Mouse (Mus musculus) liver, embryonic 15.5 days (tissue): ENCODE data around the gene C1qtnf7. TPM values are rescaled to one million over a fixed set of nuclear protein-coding genes. Genes with fewer than 3 reads are reported as not detected.

Source experiments
- ATAC-seq: fragments of 200-750 bp; cut with Nextera tagmentation; 2 replicates; pipeline ENCODE4 v1.8.0; 2017; ENCODE audit warnings: moderate number of reproducible peaks, mild to moderate bottlenecking, moderate library complexity; ENCODE audit not compliant: insufficient read depth
- H3K27ac ChIP-seq: fragments of 300-500 bp; sonication (generic); replicated peaks from 2 replicates; pipeline ENCODE4 v1.5.1; 2015; ENCODE audit warnings: mild to moderate bottlenecking, inconsistent platforms
- H3K27me3 ChIP-seq: fragments of 300-500 bp; sonication (generic); 2 replicates; pipeline ENCODE4 v1.6.1; 2015; ENCODE audit warnings: mild to moderate bottlenecking, inconsistent platforms
- H3K36me3 ChIP-seq: fragments of 300-500 bp; sonication (generic); replicated peaks from 2 replicates; pipeline ENCODE4 v1.6.1; 2015; ENCODE audit warnings: moderate library complexity, mild to moderate bottlenecking, inconsistent platforms
- H3K4me1 ChIP-seq: fragments of 300-500 bp; sonication (generic); replicated peaks from 2 replicates; pipeline ENCODE4 v1.6.1; 2015; ENCODE audit warnings: inconsistent platforms
- H3K4me2 ChIP-seq: fragments of 300-500 bp; sonication (generic); 2 replicates; pipeline ENCODE4 v1.6.1; 2015; ENCODE audit warnings: moderate library complexity, mild to moderate bottlenecking, inconsistent platforms
- H3K4me3 ChIP-seq: fragments of 300-500 bp; sonication (generic); replicated peaks from 2 replicates; pipeline ENCODE4 v1.5.1; 2015; ENCODE audit warnings: mild to moderate bottlenecking, inconsistent platforms
- H3K9ac ChIP-seq: fragments of 300-500 bp; sonication (generic); 2 replicates; pipeline ENCODE4 v1.6.1; 2015; ENCODE audit warnings: moderate library complexity, mild to moderate bottlenecking, inconsistent platforms
- H3K9me3 ChIP-seq: fragments of 300-500 bp; sonication (generic); replicated peaks from 2 replicates; pipeline ENCODE4 v1.6.1; 2016; ENCODE audit warnings: inconsistent platforms
- WGBS: fragments of 180-500 bp; shearing (Covaris S2); methylation state at CpG from one replicate; pipeline ENCODE4 v1.1.7; 2015; ENCODE audit warnings: mixed read lengths; ENCODE audit not compliant: insufficient replicate concordance; 5-methylcytosine and 5-hydroxymethylcytosine counted together
- polyA plus RNA-seq: library from polyadenylated mRNA; unstranded; fragments of >200 nt; fragmentation: Nextera tagmentation; extraction: Ambion mirVana; gene quantifications from 2 replicates; pipeline ENCODE4 v1.2.1, GENCODE M21; 2015

C1qtnf7 gene
- polyA plus RNA-seq: 0.96 and 1.0 TPM in 2 replicates

- no peaks in the 10 kb centered on the region for H3K4me1 ChIP-seq
- H3K36me3 ChIP-seq: no peaks in the 10 kb centered on the region
- H3K9me3 ChIP-seq: no peaks in the 10 kb centered on the region
- H3K27me3 ChIP-seq: no peaks in the 10 kb centered on the region
- no peak within 1 kb of the TSS for H3K27ac ChIP-seq
- peak within 1 kb of the TSS; percentile 15 for H3K4me2 ChIP-seq
- WGBS: 38% methylated on average over 15 of the region's 15 CpGs
- no peak within 1 kb of the TSS for H3K9ac ChIP-seq
- no peak for ATAC-seq
- no peak within 1 kb of the TSS for H3K4me3 ChIP-seq
Measured at GRCm38 (mm10) chr5:43515401-43515976, at the start of gene C1qtnf7. Gene C1qtnf7 (plus strand): TSS chr5:43515538.

GRCm38 (mm10) chr5:43466762-43467161, 48.6 kb upstream of the C1qtnf7 start:
- Histone ChIP-seq H3K4me3 (no peak overlapping the region), H3K36me3 (no peaks in the 10 kb centered on the region), H3K9ac (no peak overlapping the region), H3K9me3 (no peaks in the 10 kb centered on the region), H3K27me3 (no peaks in the 10 kb centered on the region), H3K4me1 (no peaks in the 10 kb centered on the region), H3K4me2 (no peak overlapping the region), H3K27ac (no peak overlapping the region)
- no peak for ATAC-seq
- 61% methylated on average over 2 of the region's 2 CpGs for WGBS

- 34% methylated on average over 3 of the region's 3 CpGs for WGBS
- no peak overlapping the region for H3K4me2 ChIP-seq
- no peak overlapping the region for H3K27ac ChIP-seq
- H3K36me3 ChIP-seq: no peaks in the 10 kb centered on the region
- no peak overlapping the region for H3K9ac ChIP-seq
- H3K4me3 ChIP-seq: no peak overlapping the region
- no peaks in the 10 kb centered on the region for H3K9me3 ChIP-seq
- no peaks in the 10 kb centered on the region for H3K4me1 ChIP-seq
- no peaks in the 10 kb centered on the region for H3K27me3 ChIP-seq
- no peak for ATAC-seq
Measured at GRCm38 (mm10) chr5:43467214-43467613, 48.1 kb upstream of the C1qtnf7 start.

- 46% methylated on average over 10 of the region's 10 CpGs for WGBS
- Histone ChIP-seq H3K27me3 (no peaks in the 10 kb centered on the region), H3K4me2 (no peak overlapping the region), H3K4me1 (no peaks in the 10 kb centered on the region), H3K27ac (no peak overlapping the region), H3K9ac (no peak overlapping the region), H3K36me3 (no peaks in the 10 kb centered on the region), H3K9me3 (no peaks in the 10 kb centered on the region), H3K4me3 (no peak overlapping the region)
- no peak for ATAC-seq
Measured at GRCm38 (mm10) chr5:43468937-43469336, 46.4 kb upstream of the C1qtnf7 start.

GRCm38 (mm10) chr5:43477953-43478352, 37.4 kb upstream of the C1qtnf7 start:
- H3K9me3 ChIP-seq: no peaks in the 10 kb centered on the region
- no peaks in the 10 kb centered on the region for H3K4me1 ChIP-seq
- no peak overlapping the region for H3K4me2 ChIP-seq
- no peaks in the 10 kb centered on the region for H3K36me3 ChIP-seq
- H3K9ac ChIP-seq: no peak overlapping the region
- no peaks in the 10 kb centered on the region for H3K27me3 ChIP-seq
- no peak overlapping the region for H3K27ac ChIP-seq
- WGBS: 71% methylated on average over 5 of the region's 5 CpGs
- no peak overlapping the region for H3K4me3 ChIP-seq
- ATAC-seq: no peak

GRCm38 (mm10) chr5:43480046-43480445, 35.3 kb upstream of the C1qtnf7 start:
- no peak overlapping the region for H3K9ac ChIP-seq
- no peaks in the 10 kb centered on the region for H3K9me3 ChIP-seq
- no peak overlapping the region for H3K27ac ChIP-seq
- H3K4me1 ChIP-seq: no peaks in the 10 kb centered on the region
- WGBS: 41% methylated on average over 3 of the region's 3 CpGs
- H3K27me3 ChIP-seq: no peaks in the 10 kb centered on the region
- no peak for ATAC-seq
- no peak overlapping the region for H3K4me3 ChIP-seq
- H3K4me2 ChIP-seq: no peak overlapping the region
- H3K36me3 ChIP-seq: no peaks in the 10 kb centered on the region

- Histone ChIP-seq H3K9ac (no peak overlapping the region), H3K9me3 (no peaks in the 10 kb centered on the region), H3K36me3 (no peaks in the 10 kb centered on the region), H3K27ac (no peak overlapping the region), H3K4me1 (no peaks in the 10 kb centered on the region), H3K27me3 (no peaks in the 10 kb centered on the region), H3K4me3 (no peak overlapping the region), H3K4me2 (no peak overlapping the region)
- no peak for ATAC-seq
- 52% methylated on average over 2 of the region's 2 CpGs for WGBS
Measured at GRCm38 (mm10) chr5:43480786-43481185, 34.6 kb upstream of the C1qtnf7 start.

GRCm38 (mm10) chr5:43481824-43482223, 33.5 kb upstream of the C1qtnf7 start:
- Histone ChIP-seq H3K36me3 (no peaks in the 10 kb centered on the region), H3K9ac (no peak overlapping the region), H3K4me3 (no peak overlapping the region), H3K4me2 (no peak overlapping the region), H3K27ac (no peak overlapping the region), H3K4me1 (no peaks in the 10 kb centered on the region), H3K27me3 (no peaks in the 10 kb centered on the region), H3K9me3 (no peaks in the 10 kb centered on the region)
- 59% methylated on average over 2 of the region's 2 CpGs for WGBS
- ATAC-seq: no peak

- ATAC-seq: no peak
- no peaks in the 10 kb centered on the region for H3K9me3 ChIP-seq
- no peak overlapping the region for H3K4me2 ChIP-seq
- H3K27me3 ChIP-seq: no peaks in the 10 kb centered on the region
- no peaks in the 10 kb centered on the region for H3K4me1 ChIP-seq
- 79% methylated on average over 1 of the region's 1 CpGs for WGBS
- H3K9ac ChIP-seq: no peak overlapping the region
- no peak overlapping the region for H3K4me3 ChIP-seq
- H3K36me3 ChIP-seq: no peaks in the 10 kb centered on the region
- H3K27ac ChIP-seq: no peak overlapping the region
Measured at GRCm38 (mm10) chr5:43501887-43502286, 13.5 kb upstream of the C1qtnf7 start.

- WGBS: 68% methylated on average over 2 of the region's 2 CpGs
- no peak overlapping the region for H3K4me2 ChIP-seq
- H3K9me3 ChIP-seq: no peaks in the 10 kb centered on the region
- no peak overlapping the region for H3K9ac ChIP-seq
- no peaks in the 10 kb centered on the region for H3K4me1 ChIP-seq
- no peak overlapping the region for H3K4me3 ChIP-seq
- H3K27me3 ChIP-seq: no peaks in the 10 kb centered on the region
- no peaks in the 10 kb centered on the region for H3K36me3 ChIP-seq
- no peak overlapping the region for H3K27ac ChIP-seq
- no peak for ATAC-seq
Measured at GRCm38 (mm10) chr5:43504243-43504786, 11.0 kb upstream of the C1qtnf7 start.

GRCm38 (mm10) chr5:43508470-43508869, 6.9 kb upstream of the C1qtnf7 start:
- Histone ChIP-seq H3K27ac (no peak overlapping the region), H3K4me1 (no peaks in the 10 kb centered on the region), H3K27me3 (no peaks in the 10 kb centered on the region), H3K4me2 (no peak overlapping the region), H3K9ac (no peak overlapping the region), H3K4me3 (no peak overlapping the region), H3K9me3 (no peaks in the 10 kb centered on the region), H3K36me3 (no peaks in the 10 kb centered on the region)
- no peak for ATAC-seq
- WGBS: 36% methylated on average over 2 of the region's 2 CpGs

- no peaks in the 10 kb centered on the region for H3K27me3 ChIP-seq
- no peak overlapping the region for H3K4me2 ChIP-seq
- no peak overlapping the region for H3K4me3 ChIP-seq
- H3K9me3 ChIP-seq: no peaks in the 10 kb centered on the region
- no peak overlapping the region for H3K27ac ChIP-seq
- no peak for ATAC-seq
- H3K9ac ChIP-seq: no peak overlapping the region
- no peaks in the 10 kb centered on the region for H3K4me1 ChIP-seq
- WGBS: 7% methylated on average over 1 of the region's 1 CpGs
- H3K36me3 ChIP-seq: no peaks in the 10 kb centered on the region
Measured at GRCm38 (mm10) chr5:43508892-43509291, 6.4 kb upstream of the C1qtnf7 start.
